Mouse (Mus musculus) stomach, embryonic 16.5 days (tissue): ENCODE data around the gene Prkca. TPM values are rescaled to one million over a fixed set of nuclear protein-coding genes. Genes with fewer than 3 reads are reported as not detected.
A peak's percentile ranks its signal among the peaks of the same experiment; 100 is the strongest.

ENCODE experiments used
- ATAC-seq: fragments of 200-750 bp; cut with Nextera tagmentation; 2 replicates; pipeline ENCODE4 v1.8.0; 2017; ENCODE audit warnings: moderate number of reproducible peaks, moderate TSS enrichment; ENCODE audit not compliant: insufficient read depth, low FRiP score
- H3K27ac ChIP-seq: fragments of 300-500 bp; sonication (generic); 2 replicates; pipeline ENCODE4 v1.5.1; 2014; ENCODE audit warnings: low read length
- H3K27me3 ChIP-seq: fragments of 300-500 bp; sonication (generic); 2 replicates; pipeline ENCODE4 v1.6.1; 2014; ENCODE audit warnings: low read length, control low read depth, mixed read lengths; ENCODE audit not compliant: control insufficient read depth, insufficient read depth
- H3K36me3 ChIP-seq: fragments of 300-500 bp; sonication (generic); 2 replicates; pipeline ENCODE4 v1.6.1; 2014; ENCODE audit warnings: low read length; ENCODE audit not compliant: control insufficient read depth, insufficient read depth
- H3K4me1 ChIP-seq: fragments of 300-500 bp; sonication (generic); 2 replicates; pipeline ENCODE4 v1.6.1; 2014; ENCODE audit warnings: low read length, control low read depth, mixed read lengths; ENCODE audit not compliant: control insufficient read depth, insufficient read depth
- H3K4me2 ChIP-seq: fragments of 300-500 bp; sonication (generic); 2 replicates; pipeline ENCODE4 v1.6.1; 2014; ENCODE audit warnings: low read depth, low read length, mixed read lengths
- H3K4me3 ChIP-seq: fragments of 300-500 bp; sonication (generic); replicated peaks from 2 replicates; pipeline ENCODE4 v1.5.1; 2014; ENCODE audit warnings: mild to moderate bottlenecking, low read length
- H3K9ac ChIP-seq: fragments of 300-500 bp; sonication (generic); 2 replicates; pipeline ENCODE4 v1.6.1; 2014; ENCODE audit warnings: low read length
- H3K9me3 ChIP-seq: fragments of 300-500 bp; sonication (generic); replicated peaks from 2 replicates; pipeline ENCODE4 v1.6.1; 2016; ENCODE audit warnings: low read length, control low read depth; ENCODE audit not compliant: control insufficient read depth
- WGBS: fragments of 180-500 bp; shearing (Covaris S2); extraction: QIAGEN DNeasy Blood & Tissue Kit; methylation state at CpG from one replicate; pipeline ENCODE4 v1.1.7; 2014; 5-methylcytosine and 5-hydroxymethylcytosine counted together
- polyA plus RNA-seq: library from polyadenylated mRNA; unstranded; fragments of >200 nt; fragmentation: Nextera tagmentation; extraction: Ambion mirVana; gene quantifications from 2 replicates; pipeline ENCODE4 v1.2.1, GENCODE M21; 2015

The Prkca gene
- polyA plus RNA-seq, 1 experiment from 2014 or later: 6.5 TPM

DNA sequence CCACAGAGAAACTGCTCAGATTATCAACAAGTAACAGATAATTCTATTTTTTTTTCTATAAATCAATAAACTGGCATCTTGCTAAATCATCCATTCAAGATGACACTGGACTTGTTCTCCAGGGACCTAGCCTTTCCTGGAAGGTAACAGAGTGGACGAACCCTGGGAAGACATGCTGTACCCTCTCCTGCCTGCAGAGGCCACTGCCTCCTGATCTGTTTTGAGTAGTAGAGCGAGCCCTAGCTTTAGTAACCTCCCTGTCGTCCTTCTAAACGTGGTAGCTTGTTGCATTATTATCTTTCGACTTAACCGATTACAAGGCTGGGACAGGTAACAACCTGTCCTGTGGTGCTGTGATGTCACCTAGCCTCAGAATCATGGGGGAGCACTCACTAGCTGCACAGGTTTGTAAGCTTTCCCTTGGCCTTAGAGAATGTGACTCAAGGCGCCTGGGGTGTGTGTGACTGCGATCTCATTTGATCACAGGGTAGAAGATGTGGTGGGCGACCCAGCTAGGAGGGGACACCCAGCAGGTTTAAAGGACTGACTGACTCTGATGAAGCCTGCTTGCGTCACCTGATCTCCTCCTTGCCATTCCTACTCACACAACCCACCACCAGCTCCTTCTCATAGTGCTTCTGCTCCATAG, 312.6 kb downstream of the Prkca start:
- Histone ChIP-seq H3K27ac (no peak overlapping the region), H3K4me1 (no peaks in the 10 kb centered on the region), H3K36me3 (no peaks in the 10 kb centered on the region), H3K4me3 (no peak overlapping the region), H3K9ac (no peak overlapping the region), H3K4me2 (no peak overlapping the region), H3K9me3 (no peaks in the 10 kb centered on the region), H3K27me3 (no peaks in the 10 kb centered on the region)
- 51% methylated on average over 10 of the region's 10 CpGs for WGBS
- ATAC-seq: 0 out of 2 replicates have a peak, but pooled peaks have one; percentile 50

DNA sequence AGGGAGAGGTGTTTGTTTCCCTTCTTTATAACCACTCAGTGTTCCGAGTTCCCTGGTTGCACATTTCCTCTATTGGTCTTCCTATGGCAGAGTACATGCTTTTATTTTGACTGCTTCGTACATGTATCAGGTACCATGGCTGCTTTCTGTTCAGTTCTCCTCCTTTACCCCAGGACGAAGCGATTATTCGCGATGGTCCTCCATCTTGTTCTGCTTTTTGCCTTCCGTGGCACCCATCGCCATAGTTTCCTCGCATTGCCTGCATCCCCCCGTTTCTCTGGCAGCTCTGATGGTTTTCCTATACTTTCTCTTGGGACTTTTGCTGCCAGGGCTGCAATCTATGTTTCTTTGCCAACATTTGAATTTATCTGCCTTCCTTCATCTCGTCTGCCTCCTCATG, 314.4 kb downstream of the Prkca start:
- WGBS: 90% methylated on average over 11 of the region's 11 CpGs
- no peaks in the 10 kb centered on the region for H3K9me3 ChIP-seq
- no peak overlapping the region for H3K27ac ChIP-seq
- H3K36me3 ChIP-seq: no peaks in the 10 kb centered on the region
- no peak overlapping the region for H3K4me3 ChIP-seq
- H3K4me1 ChIP-seq: no peaks in the 10 kb centered on the region
- no peak overlapping the region for H3K9ac ChIP-seq
- no peaks in the 10 kb centered on the region for H3K27me3 ChIP-seq
- ATAC-seq: no peak
- no peak overlapping the region for H3K4me2 ChIP-seq

DNA sequence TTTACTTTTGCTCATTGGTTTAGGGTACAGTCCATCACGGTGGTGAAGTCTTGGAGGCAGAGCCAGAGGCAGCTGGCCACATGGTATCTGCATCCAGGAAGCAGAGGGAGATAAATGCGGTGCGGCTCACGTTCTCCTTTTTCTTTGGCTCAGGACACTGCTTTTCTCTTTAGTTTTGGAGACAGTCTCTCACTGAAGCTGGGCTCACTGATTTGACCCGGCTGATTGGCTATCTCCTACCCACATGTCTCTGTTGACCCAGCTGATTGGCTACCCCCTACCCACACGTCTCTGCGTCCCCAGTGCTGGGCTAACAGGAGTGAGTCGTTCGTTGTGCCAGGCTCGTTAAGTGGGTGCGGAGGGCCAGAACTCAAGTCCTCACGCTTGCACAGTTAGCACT, 315.3 kb downstream of the Prkca start:
- Histone ChIP-seq H3K9ac (no peak overlapping the region), H3K4me1 (peaks cover under 1% of the 10 kb centered on the region; the same call in 1 of the 2 replicates), H3K36me3 (no peaks in the 10 kb centered on the region), H3K27ac (no peak overlapping the region), H3K27me3 (no peaks in the 10 kb centered on the region), H3K4me2 (no peak overlapping the region), H3K9me3 (no peaks in the 10 kb centered on the region), H3K4me3 (no peak overlapping the region)
- ATAC-seq: no peak
- WGBS: 48% methylated on average over 12 of the region's 12 CpGs

DNA sequence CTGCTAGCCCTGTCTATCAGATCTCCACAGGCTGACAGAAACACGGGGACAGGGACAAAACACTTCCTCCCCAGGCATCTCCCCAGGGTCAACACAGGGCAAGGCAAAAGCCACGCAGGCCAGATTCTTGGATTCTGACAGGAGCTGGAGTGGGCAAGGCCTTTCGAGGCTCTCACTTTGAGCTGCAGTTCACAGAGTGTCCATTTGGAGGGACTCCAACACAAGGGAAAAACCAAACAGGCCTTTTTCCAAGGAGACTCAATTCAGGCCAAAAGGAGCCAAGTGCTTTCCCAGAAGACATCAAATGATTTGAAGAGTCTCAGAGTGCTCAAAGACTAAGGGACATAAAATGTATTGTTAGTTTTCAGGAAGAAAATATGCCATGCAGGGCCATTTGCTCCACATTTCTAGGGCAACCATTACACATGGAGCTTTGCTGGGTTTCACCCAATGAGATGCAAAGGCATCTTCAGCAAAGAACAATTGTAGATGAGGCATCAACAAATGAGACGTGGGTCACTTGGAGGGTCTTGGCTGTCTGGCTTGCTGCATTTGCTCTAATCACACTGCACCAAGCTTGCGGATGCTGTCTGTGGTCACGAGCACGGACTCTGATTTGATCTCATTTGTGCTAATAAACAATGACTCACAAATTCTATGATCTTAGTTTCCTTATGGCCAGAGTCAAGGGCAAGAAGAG, 317.9 kb downstream of the Prkca start:
- Histone ChIP-seq H3K4me1 (peaks cover 6% of the 10 kb centered on the region; the same call in 1 of the 2 replicates), H3K9me3 (no peaks in the 10 kb centered on the region), H3K4me3 (no peak overlapping the region), H3K9ac (no peak overlapping the region), H3K36me3 (no peaks in the 10 kb centered on the region), H3K27ac (no peak overlapping the region), H3K27me3 (no peaks in the 10 kb centered on the region), H3K4me2 (no peak overlapping the region)
- 56% methylated on average over 7 of the region's 7 CpGs for WGBS
- no peak for ATAC-seq

DNA sequence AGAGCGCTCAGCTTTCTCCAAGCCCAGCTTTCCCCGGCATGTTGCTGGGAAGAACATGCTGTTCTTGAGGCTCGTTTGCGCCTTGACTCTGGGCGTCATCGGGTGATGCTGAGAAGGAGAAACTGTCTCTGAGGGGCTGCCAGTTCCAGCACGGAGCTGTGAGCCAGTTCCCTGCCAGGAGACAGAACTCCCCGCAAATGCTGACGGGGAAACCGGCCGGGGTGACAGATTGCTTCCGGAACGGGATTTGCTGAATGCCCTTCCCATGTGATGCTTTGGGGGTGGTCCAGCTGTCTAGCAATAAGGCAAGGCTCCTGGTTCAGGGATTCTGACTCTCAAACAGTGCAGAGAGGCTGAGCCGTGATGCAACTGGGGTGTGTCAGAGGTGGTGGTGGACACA, 320.5 kb downstream of the Prkca start:
- H3K9me3 ChIP-seq: no peaks in the 10 kb centered on the region
- no peak overlapping the region for H3K4me3 ChIP-seq
- no peak overlapping the region for H3K27ac ChIP-seq
- no peak overlapping the region; the same call in 1 of the 2 replicates for H3K4me2 ChIP-seq
- peaks cover 6% of the 10 kb centered on the region; the same call in 1 of the 2 replicates for H3K4me1 ChIP-seq
- H3K9ac ChIP-seq: no peak overlapping the region
- no peaks in the 10 kb centered on the region for H3K36me3 ChIP-seq
- no peak for ATAC-seq
- 36% methylated on average over 14 of the region's 14 CpGs for WGBS
- no peaks in the 10 kb centered on the region for H3K27me3 ChIP-seq

DNA sequence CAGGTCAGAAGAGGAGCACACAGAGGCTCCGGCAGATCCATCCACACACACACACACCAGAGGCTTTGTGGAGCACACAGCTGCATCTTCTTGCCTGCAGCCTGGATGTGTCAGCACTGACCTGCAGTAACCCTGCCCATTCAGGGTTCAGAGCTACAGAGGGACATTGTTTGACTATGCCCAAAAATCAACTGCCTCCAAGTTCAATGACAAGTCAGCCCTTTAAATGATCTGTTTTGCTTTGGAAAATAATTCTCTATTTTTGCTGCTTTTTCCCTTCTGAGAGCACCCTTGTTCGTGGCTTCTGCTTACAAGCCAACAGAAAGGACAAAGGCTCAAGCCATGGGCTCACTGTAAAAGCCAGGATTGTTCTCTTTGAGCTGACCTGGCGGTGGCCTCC, 322.8 kb downstream of the Prkca start:
- Histone ChIP-seq H3K4me3 (no peak overlapping the region), H3K4me1 (peaks cover 6% of the 10 kb centered on the region; the same call in 1 of the 2 replicates), H3K27ac (no peak overlapping the region), H3K27me3 (no peaks in the 10 kb centered on the region), H3K9me3 (no peaks in the 10 kb centered on the region), H3K4me2 (no peak overlapping the region), H3K9ac (no peak overlapping the region), H3K36me3 (no peaks in the 10 kb centered on the region)
- WGBS: 51% methylated on average over 3 of the region's 3 CpGs
- ATAC-seq: 0 out of 2 replicates have a peak, but pooled peaks have one; percentile 45

DNA sequence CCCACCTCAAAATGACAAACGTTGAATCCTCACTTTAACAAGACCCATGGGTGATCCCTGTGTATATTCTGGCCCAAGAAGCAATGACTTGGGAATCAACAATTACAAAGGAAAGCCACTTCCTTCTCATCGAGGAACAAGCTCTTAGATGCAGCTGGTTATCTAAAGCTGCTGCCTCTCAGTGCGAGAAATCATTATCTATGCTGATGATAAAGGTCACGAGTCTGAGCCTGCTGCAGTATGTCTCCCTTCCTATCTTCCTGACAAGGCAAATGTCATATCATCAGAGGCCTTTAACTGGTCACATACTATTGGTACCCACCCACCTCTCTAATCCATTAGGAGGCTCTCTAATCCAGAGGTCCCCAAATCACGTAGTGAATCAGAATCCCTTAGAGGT, 328.4 kb downstream of the Prkca start:
- WGBS: 69% methylated on average over 5 of the region's 5 CpGs
- ATAC-seq: no peak

DNA sequence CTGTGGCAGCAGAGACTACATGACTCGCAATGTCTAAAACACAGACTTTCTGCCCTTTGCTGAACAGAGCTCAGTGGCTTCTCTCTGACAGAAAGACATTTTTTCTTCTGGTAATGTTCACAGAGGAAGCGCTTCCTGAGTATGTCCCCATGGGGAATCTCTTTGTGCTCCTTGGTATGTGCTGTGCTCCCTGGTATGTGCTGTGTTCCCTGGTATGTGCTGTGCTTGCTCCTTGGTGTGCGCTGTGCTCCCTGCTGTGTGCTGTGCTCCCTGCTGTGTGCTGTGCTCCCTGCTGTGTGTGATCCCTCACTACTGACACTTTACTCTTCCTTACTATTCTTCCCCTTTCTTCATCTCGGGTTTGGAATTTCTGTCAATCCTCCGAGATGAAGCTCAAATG, 330.3 kb downstream of the Prkca start:
- H3K27ac ChIP-seq: no peak overlapping the region
- no peak overlapping the region for H3K4me2 ChIP-seq
- 55% methylated on average over 5 of the region's 5 CpGs for WGBS
- no peaks in the 10 kb centered on the region for H3K9me3 ChIP-seq
- no peaks in the 10 kb centered on the region for H3K36me3 ChIP-seq
- H3K4me1 ChIP-seq: no peaks in the 10 kb centered on the region
- H3K27me3 ChIP-seq: no peaks in the 10 kb centered on the region
- no peak overlapping the region for H3K4me3 ChIP-seq
- no peak overlapping the region for H3K9ac ChIP-seq
- ATAC-seq: no peak

More for the DNA sequence above, 328.4 kb downstream of the Prkca start:
- no peak overlapping the region for H3K4me2 ChIP-seq
- no peak overlapping the region for H3K9ac ChIP-seq
- H3K36me3 ChIP-seq: no peaks in the 10 kb centered on the region
- no peak overlapping the region for H3K27ac ChIP-seq
- no peaks in the 10 kb centered on the region for H3K4me1 ChIP-seq
- H3K4me3 ChIP-seq: no peak overlapping the region
- no peaks in the 10 kb centered on the region for H3K9me3 ChIP-seq
- no peaks in the 10 kb centered on the region for H3K27me3 ChIP-seq

DNA sequence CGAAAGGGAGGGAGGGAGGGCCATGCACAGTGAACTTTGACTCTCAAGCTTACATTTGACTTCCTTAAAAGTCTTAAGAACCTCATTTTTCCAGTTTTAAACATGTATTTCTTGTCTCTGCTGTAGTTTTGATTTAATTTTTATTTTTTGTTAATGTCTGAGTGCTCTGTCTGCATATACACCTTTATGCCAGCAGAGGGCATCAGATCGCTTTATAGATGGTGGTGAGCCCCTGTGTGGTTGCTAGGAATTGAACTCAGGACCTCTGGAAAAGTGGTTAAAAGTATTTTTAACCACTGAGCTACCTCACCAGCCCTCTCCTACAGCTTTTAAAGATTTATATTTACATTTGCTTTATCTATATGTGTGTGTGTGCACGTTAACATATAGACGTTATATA, 333.3 kb downstream of the Prkca start:
- 81% methylated on average over 4 of the region's 4 CpGs for WGBS
- no peaks in the 10 kb centered on the region for H3K4me1 ChIP-seq
- H3K4me2 ChIP-seq: no peak overlapping the region
- ATAC-seq: no peak
- H3K36me3 ChIP-seq: no peaks in the 10 kb centered on the region
- H3K27me3 ChIP-seq: no peaks in the 10 kb centered on the region
- no peak overlapping the region for H3K9ac ChIP-seq
- H3K4me3 ChIP-seq: no peak overlapping the region
- H3K9me3 ChIP-seq: no peaks in the 10 kb centered on the region
- H3K27ac ChIP-seq: no peak overlapping the region
